8 mouse cellular contexts compared by ENCODE assay signal in genomic region chr5:139015097-139015496, GRCm38 (mm10). TPM values are rescaled to one million over a fixed set of nuclear protein-coding genes. Genes with fewer than 3 reads are reported as not detected.
DNase-seq lines count a peak whose midpoint lies in the region; ATAC-seq and TF ChIP-seq lines count a peak whose summit lies in the region.

No protein-coding gene starts in this region.

- WGBS in spleen, adult 2 months, result 50% methylated on average over 3 of the region's 3 CpGs
- WGBS in kidney, embryonic 14.5 days, result 49% methylated on average over 3 of the region's 3 CpGs
- WGBS in macrophage (ENCODE audit: missing documents), result 5% methylated on average over 3 of the region's 3 CpGs
- 77% methylated on average over 3 of the region's 3 CpGs for WGBS in forebrain, embryonic 10.5 days

- no peaks in the 10 kb centered on the region for H3K27me3 ChIP-seq in spleen, adult 2 months (ENCODE audit: control insufficient read depth, insufficient read depth, low read length)
- no peaks in the 10 kb centered on the region for H3K27me3 ChIP-seq in kidney, embryonic 14.5 days (ENCODE audit: control insufficient read depth, insufficient read depth, low read length)
- H3K27me3 ChIP-seq in forebrain, embryonic 10.5 days (ENCODE audit: poor library complexity, severe bottlenecking), result no peaks in the 10 kb centered on the region

- H3K4me2 ChIP-seq in kidney, embryonic 14.5 days (replicated peaks; ENCODE audit: low read depth, low read length), result no peak overlapping the region

- DNase-seq in spleen, adult 2 months (ENCODE audit: low read depth in 1 of 2, low spot score in 2 of 2), result peak in 1 of 2 experiments; percentile 28
- no peak for DNase-seq in spleen, postnatal 10 days (ENCODE audit: low spot score in 2 of 2)
- DNase-seq in gastrocnemius, postnatal 10 days, result peak; percentile 64
- no peak for DNase-seq in thymus, adult 18-20 months
- DNase-seq in cerebellum, adult 9-10 months, result no peak
- DNase-seq in forebrain, embryonic 10.5 days (ENCODE audit: extremely low spot score, low spot score), result no peak

- peak overlapping the region; percentile 34; the same call in 1 of the 2 replicates for H3K27ac ChIP-seq in spleen, adult 2 months (ENCODE audit: insufficient read depth, low read length)
- no peak overlapping the region for H3K27ac ChIP-seq in kidney, embryonic 14.5 days (ENCODE audit: low read depth, low read length)
- peak overlapping the region; percentile 59 for H3K27ac ChIP-seq in macrophage
- no peak overlapping the region for H3K27ac ChIP-seq in forebrain, embryonic 10.5 days

- no peak overlapping the region for H3K4me3 ChIP-seq in spleen, adult 2 months (ENCODE audit: extremely low read depth, insufficient read depth, insufficient read length)
- no peak overlapping the region for H3K4me3 ChIP-seq in kidney, embryonic 14.5 days (ENCODE audit: low read length)
- no peak overlapping the region for H3K4me3 ChIP-seq in macrophage (ENCODE audit: inconsistent target)
- no peak overlapping the region for H3K4me3 ChIP-seq in forebrain, embryonic 10.5 days

- no peaks in the 10 kb centered on the region for H3K9me3 ChIP-seq in kidney, embryonic 14.5 days (ENCODE audit: control insufficient read depth, low read length)
- no peaks in the 10 kb centered on the region for H3K9me3 ChIP-seq in forebrain, embryonic 10.5 days

- H3K36me3 ChIP-seq in spleen, adult 2 months (ENCODE audit: control insufficient read depth, insufficient read depth, low read length), result no peaks in the 10 kb centered on the region
- no peaks in the 10 kb centered on the region; the same call in 1 of the 2 replicates for H3K36me3 ChIP-seq in kidney, embryonic 14.5 days (ENCODE audit: control insufficient read depth, insufficient read depth, low read length)
- no peaks in the 10 kb centered on the region for H3K36me3 ChIP-seq in macrophage (ENCODE audit: inconsistent target)
- H3K36me3 ChIP-seq in forebrain, embryonic 10.5 days (replicated peaks), result no peaks in the 10 kb centered on the region

- peak; percentile 69 for ATAC-seq in kidney, embryonic 14.5 days (ENCODE audit: low FRiP score, low TSS enrichment)

- no peaks in the 10 kb centered on the region for H3K4me1 ChIP-seq in spleen, adult 2 months (ENCODE audit: control insufficient read depth, insufficient read depth, insufficient read length)
- H3K4me1 ChIP-seq in kidney, embryonic 14.5 days (ENCODE audit: control insufficient read depth, insufficient read depth, low read length), result peaks cover 3% of the 10 kb centered on the region; the same call in 1 of the 2 replicates
- no peaks in the 10 kb centered on the region for H3K4me1 ChIP-seq in forebrain, embryonic 10.5 days

- TF ChIP-seq CTCF in spleen, adult 2 months (IDR thresholded peaks at IDR 0.05; ENCODE audit: extremely low read depth, insufficient read depth, insufficient read length, insufficient replicate concordance), result no peak

- H3K79me2 ChIP-seq in macrophage (ENCODE audit: inconsistent target), result no peaks in the 10 kb centered on the region

- TF ChIP-seq POLR2A in spleen, adult 2 months (IDR thresholded peaks at IDR 0.05; ENCODE audit: low read depth, low read length), result no peak

- H3K9ac ChIP-seq in kidney, embryonic 14.5 days (ENCODE audit: low read depth, low read length), result no peak overlapping the region

RNA-seq across cellular contexts. Expression of gene Pdgfa, which starts 17.9 kb away (rescaled TPM):
- polyA plus RNA-seq in spleen, adult 2 months (2012; rRNA removed), result 7.1 and 12.9 TPM in 2 replicates
- 10 to 100 TPM; 20.1 to 33.5 TPM for total RNA-seq in gastrocnemius, postnatal 10 days (2021)
- polyA plus RNA-seq in kidney, embryonic 14.5 days (2014; fragmentation: Nextera tagmentation; extraction: Ambion mirVana), result 57.7 and 70.2 TPM in 2 replicates
- 10 to 100 TPM in 12 of 26 experiments, 1 to 10 TPM in 14; 1.6 to 34.9 (median 7.5) TPM for total RNA-seq in macrophage (2018; cell fraction: chromatin; rRNA removed)
- total RNA-seq in macrophage (2018; cell fraction: cytosol; rRNA removed), result 10 to 100 TPM in 12 of 26 experiments, 1 to 10 TPM in 14; 2.8 to 21.0 (median 7.2) TPM
- 10 to 100 TPM in 14 of 26 experiments, 1 to 10 TPM in 12; 5.1 to 43.7 (median 14.2) TPM for total RNA-seq in macrophage (2018; cell fraction: nucleus; rRNA removed)
- polyA plus RNA-seq in macrophage (2018), result 6.6 to 17.3 TPM (median 13.6 TPM) in 3 replicates
- polyA plus RNA-seq in forebrain, embryonic 10.5 days (2016; fragmentation: Nextera tagmentation; extraction: Ambion mirVana), result 12.3 and 14.3 TPM in 2 replicates

Comparison
In these comparisons a context has a peak if more than half of its experiments do, and no peak if none do; other contexts are left out.
1. H3K27ac ChIP-seq: peak in spleen, adult 2 months (single experiment) and macrophage (single experiment); none in kidney, embryonic 14.5 days (single experiment) and forebrain, embryonic 10.5 days (single experiment).